Mouse (Mus musculus): ENCODE measurements at regions not wholly inside any gene's neighbourhood (a gene's known extent, or its start where the extent isn't known, plus 50 kb on each side); places are given as distances from the start of the nearest gene placed in this dataset.

GRCm38 (mm10) chr10:99473758-99474157 lies 210.7 kb downstream of the Dusp6 start:
- no peaks in the 10 kb centered on the region for H3K36me3 ChIP-seq (ENCODE audit: control insufficient read depth, insufficient read depth, low read length)
- no peaks in the 10 kb centered on the region for H3K27me3 ChIP-seq (ENCODE audit: control insufficient read depth, insufficient read depth, low read length)
- H3K4me1 ChIP-seq (ENCODE audit: control insufficient read depth, insufficient read depth, low read length), result no peaks in the 10 kb centered on the region
- TF ChIP-seq CTCF (IDR thresholded peaks at IDR 0.05; ENCODE audit: control insufficient read depth, insufficient read depth, insufficient replicate concordance, low read depth, low read length) (no peak), POLR2A (IDR thresholded peaks at IDR 0.05; ENCODE audit: control insufficient read depth, low read depth, low read length) (no peak)
- H3K27ac ChIP-seq (ENCODE audit: control insufficient read depth, insufficient read depth, low read depth, low read length), result no peak overlapping the region
- H3K4me3 ChIP-seq (ENCODE audit: control insufficient read depth, low read depth, low read length), result no peak overlapping the region

- TF ChIP-seq POLR2A (IDR thresholded peaks at IDR 0.05; ENCODE audit: control insufficient read depth, low read depth, low read length), result no peak
- no peak for TF ChIP-seq CTCF (IDR thresholded peaks at IDR 0.05; ENCODE audit: control insufficient read depth, insufficient read depth, insufficient replicate concordance, low read depth, low read length)
- H3K4me3 ChIP-seq (ENCODE audit: control insufficient read depth, low read depth, low read length), result no peak overlapping the region
- no peaks in the 10 kb centered on the region for H3K27me3 ChIP-seq (ENCODE audit: control insufficient read depth, insufficient read depth, low read length)
- H3K4me1 ChIP-seq (ENCODE audit: control insufficient read depth, insufficient read depth, low read length), result no peaks in the 10 kb centered on the region
- no peak overlapping the region for H3K27ac ChIP-seq (ENCODE audit: control insufficient read depth, insufficient read depth, low read depth, low read length)
- H3K36me3 ChIP-seq (ENCODE audit: control insufficient read depth, insufficient read depth, low read length), result no peaks in the 10 kb centered on the region
Observed at GRCm38 (mm10) chr10:99474546-99474945, 211.5 kb downstream of the Dusp6 start.

GRCm38 (mm10) chr10:99476214-99476613 lies 213.2 kb downstream of the Dusp6 start:
- TF ChIP-seq CTCF (IDR thresholded peaks at IDR 0.05; ENCODE audit: control insufficient read depth, insufficient read depth, insufficient replicate concordance, low read depth, low read length), result no peak
- no peak for TF ChIP-seq POLR2A (IDR thresholded peaks at IDR 0.05; ENCODE audit: control insufficient read depth, low read depth, low read length)
- no peak overlapping the region for H3K27ac ChIP-seq (ENCODE audit: control insufficient read depth, insufficient read depth, low read depth, low read length)
- H3K4me1 ChIP-seq (ENCODE audit: control insufficient read depth, insufficient read depth, low read length), result no peaks in the 10 kb centered on the region
- no peaks in the 10 kb centered on the region for H3K27me3 ChIP-seq (ENCODE audit: control insufficient read depth, insufficient read depth, low read length)
- no peaks in the 10 kb centered on the region for H3K36me3 ChIP-seq (ENCODE audit: control insufficient read depth, insufficient read depth, low read length)
- no peak overlapping the region for H3K4me3 ChIP-seq (ENCODE audit: control insufficient read depth, low read depth, low read length)

GRCm38 (mm10) chr10:99476776-99477175 lies 213.7 kb downstream of the Dusp6 start:
- Histone ChIP-seq H3K27me3 (ENCODE audit: control insufficient read depth, insufficient read depth, low read length) (no peaks in the 10 kb centered on the region), H3K4me1 (ENCODE audit: control insufficient read depth, insufficient read depth, low read length) (no peaks in the 10 kb centered on the region), H3K36me3 (ENCODE audit: control insufficient read depth, insufficient read depth, low read length) (no peaks in the 10 kb centered on the region), H3K4me3 (ENCODE audit: control insufficient read depth, low read depth, low read length) (no peak overlapping the region), H3K27ac (ENCODE audit: control insufficient read depth, insufficient read depth, low read depth, low read length) (no peak overlapping the region)
- no peak for TF ChIP-seq POLR2A (IDR thresholded peaks at IDR 0.05; ENCODE audit: control insufficient read depth, low read depth, low read length)
- TF ChIP-seq CTCF (IDR thresholded peaks at IDR 0.05; ENCODE audit: control insufficient read depth, insufficient read depth, insufficient replicate concordance, low read depth, low read length), result no peak

- H3K27me3 ChIP-seq (ENCODE audit: control insufficient read depth, insufficient read depth, low read length), result no peaks in the 10 kb centered on the region
- no peak overlapping the region for H3K4me3 ChIP-seq (ENCODE audit: control insufficient read depth, low read depth, low read length)
- no peak overlapping the region for H3K27ac ChIP-seq (ENCODE audit: control insufficient read depth, insufficient read depth, low read depth, low read length)
- TF ChIP-seq CTCF (IDR thresholded peaks at IDR 0.05; ENCODE audit: control insufficient read depth, insufficient read depth, insufficient replicate concordance, low read depth, low read length) (no peak), POLR2A (IDR thresholded peaks at IDR 0.05; ENCODE audit: control insufficient read depth, low read depth, low read length) (no peak)
- H3K36me3 ChIP-seq (ENCODE audit: control insufficient read depth, insufficient read depth, low read length), result no peaks in the 10 kb centered on the region
- no peaks in the 10 kb centered on the region for H3K4me1 ChIP-seq (ENCODE audit: control insufficient read depth, insufficient read depth, low read length)
Observed at GRCm38 (mm10) chr10:99480573-99480972, 217.5 kb downstream of the Dusp6 start.

- TF ChIP-seq CTCF (IDR thresholded peaks at IDR 0.05; ENCODE audit: control insufficient read depth, insufficient read depth, insufficient replicate concordance, low read depth, low read length) (no peak), POLR2A (IDR thresholded peaks at IDR 0.05; ENCODE audit: control insufficient read depth, low read depth, low read length) (no peak)
- H3K4me1 ChIP-seq (ENCODE audit: control insufficient read depth, insufficient read depth, low read length), result no peaks in the 10 kb centered on the region
Observed at GRCm38 (mm10) chr10:99482009-99482408, 219.0 kb downstream of the Dusp6 start.

GRCm38 (mm10) chr10:99488195-99489080 lies 225.4 kb downstream of the Dusp6 start:
- no peak overlapping the region for H3K4me3 ChIP-seq (ENCODE audit: control insufficient read depth, low read depth, low read length)
- TF ChIP-seq CTCF (IDR thresholded peaks at IDR 0.05; ENCODE audit: control insufficient read depth, insufficient read depth, insufficient replicate concordance, low read depth, low read length) (no peak), POLR2A (IDR thresholded peaks at IDR 0.05; ENCODE audit: control insufficient read depth, low read depth, low read length) (no peak)
- no peaks in the 10 kb centered on the region for H3K27me3 ChIP-seq (ENCODE audit: control insufficient read depth, insufficient read depth, low read length)
- H3K27ac ChIP-seq (ENCODE audit: control insufficient read depth, insufficient read depth, low read depth, low read length), result no peak overlapping the region
- no peaks in the 10 kb centered on the region for H3K4me1 ChIP-seq (ENCODE audit: control insufficient read depth, insufficient read depth, low read length)
- no peaks in the 10 kb centered on the region for H3K36me3 ChIP-seq (ENCODE audit: control insufficient read depth, insufficient read depth, low read length)

More at GRCm38 (mm10) chr10:99482009-99482408, 219.0 kb downstream of the Dusp6 start:
- H3K36me3 ChIP-seq (ENCODE audit: control insufficient read depth, insufficient read depth, low read length), result no peaks in the 10 kb centered on the region
- H3K27ac ChIP-seq (ENCODE audit: control insufficient read depth, insufficient read depth, low read depth, low read length), result no peak overlapping the region
- no peaks in the 10 kb centered on the region for H3K27me3 ChIP-seq (ENCODE audit: control insufficient read depth, insufficient read depth, low read length)
- H3K4me3 ChIP-seq (ENCODE audit: control insufficient read depth, low read depth, low read length), result no peak overlapping the region
